Mouse (Mus musculus) mouse embryonic stem cell (cell line): ENCODE data around the gene Kcnab2.

ENCODE experiments used
- in situ Hi-C, 2 experiments: fragments of 300-500 bp; cut with MboI; formaldehyde crosslinking; loops; 1 replicate in 1 of 2; 3 replicates in 1 of 2; pipeline ENCODE4 v1.14.3; 2019 to 2020; ENCODE audit warnings: low sequenced_read_pairs in 2 of 2, low pct_unique_long_range_greater_than_20kb in 1 of 2, mixed read lengths in 1 of 2; ENCODE audit not compliant: unreplicated experiment in 1 of 2

Gene Kcnab2

DNA sequence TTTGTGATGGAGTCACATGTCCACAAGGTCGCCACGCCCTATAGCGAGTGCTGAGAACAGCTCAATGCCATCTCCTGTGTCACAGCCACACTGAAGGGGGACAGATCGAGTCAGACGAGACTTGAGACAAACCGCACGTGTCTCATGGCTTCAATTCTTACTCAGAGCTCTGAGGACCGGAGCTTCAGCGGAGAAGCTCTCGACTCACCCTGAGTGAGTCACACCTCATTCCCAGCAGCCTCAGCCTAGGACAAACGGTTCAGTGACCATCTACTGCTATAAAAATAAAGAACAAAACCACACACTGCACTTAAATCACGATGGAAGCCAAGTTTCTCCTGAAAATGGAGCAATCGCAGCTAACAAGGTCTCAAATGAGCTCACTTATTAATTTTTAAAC is 66.7 kb downstream of the Kcnab2 start:
- in situ Hi-C loops, result no loop called here

DNA sequence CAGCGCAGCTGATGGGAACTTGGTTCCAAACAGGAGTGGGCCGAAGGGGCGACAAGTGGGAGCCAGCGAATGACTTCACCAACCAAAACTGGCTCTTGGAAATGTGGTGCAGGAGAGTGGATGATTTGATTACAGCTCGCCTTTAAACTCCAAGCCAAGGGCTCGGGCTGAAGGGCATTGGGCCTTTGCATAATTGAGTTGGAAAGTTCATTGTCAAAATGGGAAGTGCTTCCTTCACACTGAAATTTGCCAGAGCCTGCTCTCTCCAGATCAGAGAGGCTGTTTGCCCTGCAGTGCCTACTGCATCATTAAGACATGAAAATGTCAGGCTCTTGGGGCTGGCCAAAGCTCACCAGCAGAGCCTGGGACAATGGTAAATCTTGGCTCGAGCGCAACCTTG is 71.1 kb downstream of the Kcnab2 start:
- in situ Hi-C loops, result no loop called here

DNA sequence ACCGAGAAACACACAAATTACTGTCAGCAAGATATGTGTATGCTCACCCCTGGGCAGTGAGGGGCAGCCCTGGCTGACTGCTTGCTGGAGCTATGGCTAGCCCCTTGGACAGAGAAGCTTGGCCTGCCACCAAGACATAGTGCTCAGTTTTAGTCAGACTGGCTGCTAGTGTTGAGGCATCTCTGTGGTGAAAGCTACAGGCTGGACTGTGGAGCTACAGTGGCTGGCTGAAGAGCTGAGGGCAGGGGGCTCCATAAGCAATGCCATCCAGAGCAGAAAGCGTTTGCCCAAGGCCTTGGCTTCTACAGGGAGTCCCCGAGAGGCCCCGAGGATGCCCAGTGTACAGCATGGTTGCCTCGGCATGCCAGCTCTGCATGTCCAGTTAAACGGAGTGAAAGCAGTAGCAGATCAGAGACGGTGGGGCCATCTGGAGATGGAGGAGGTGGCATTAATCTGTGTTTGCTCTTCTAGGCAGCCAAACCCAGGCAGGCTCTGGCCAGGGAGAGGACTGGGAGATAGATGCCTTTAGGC is 71.9 kb downstream of the Kcnab2 start:
- in situ Hi-C loops, result no loop called here

DNA sequence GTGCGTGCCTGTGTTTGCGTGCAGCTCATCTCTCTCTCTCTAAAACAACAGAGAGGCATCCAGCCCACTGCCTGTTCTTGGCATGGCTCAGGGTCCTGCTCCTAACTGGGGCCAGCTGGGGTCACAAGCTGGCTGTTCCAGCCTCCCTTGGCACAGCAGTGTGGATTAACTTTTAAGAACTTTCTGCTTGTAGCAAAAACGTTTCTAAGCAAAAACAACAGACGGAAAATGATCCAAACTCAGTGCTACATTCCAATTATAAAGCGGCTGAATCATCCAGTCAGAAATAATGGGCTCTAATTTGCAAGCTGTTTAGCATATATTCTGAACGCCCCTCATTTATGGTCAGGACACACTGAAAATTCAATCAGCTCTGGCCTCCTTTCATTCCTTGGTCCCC is 72.5 kb downstream of the Kcnab2 start:
- in situ Hi-C loops, result no loop called here

DNA sequence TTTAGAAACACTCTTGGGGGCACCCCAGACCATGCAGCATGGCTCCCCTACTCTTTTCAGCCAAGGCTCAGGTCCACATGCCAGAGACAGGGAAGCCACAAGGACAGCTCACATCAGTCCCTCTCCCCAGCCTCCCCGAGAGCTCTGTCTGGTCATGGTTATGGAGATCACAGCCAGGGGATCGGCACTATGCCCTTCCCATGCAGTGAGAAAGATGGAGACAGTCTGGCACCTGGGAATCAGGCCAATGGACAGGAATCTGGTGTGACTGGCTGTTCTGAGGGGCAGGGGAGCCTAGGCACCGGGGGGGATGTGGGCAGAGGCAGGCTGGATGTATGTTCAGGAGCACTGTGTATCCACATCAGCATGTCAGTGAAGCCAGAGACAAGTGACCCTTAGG is 78.7 kb downstream of the Kcnab2 start:
- in situ Hi-C loops, result no loop called here

DNA sequence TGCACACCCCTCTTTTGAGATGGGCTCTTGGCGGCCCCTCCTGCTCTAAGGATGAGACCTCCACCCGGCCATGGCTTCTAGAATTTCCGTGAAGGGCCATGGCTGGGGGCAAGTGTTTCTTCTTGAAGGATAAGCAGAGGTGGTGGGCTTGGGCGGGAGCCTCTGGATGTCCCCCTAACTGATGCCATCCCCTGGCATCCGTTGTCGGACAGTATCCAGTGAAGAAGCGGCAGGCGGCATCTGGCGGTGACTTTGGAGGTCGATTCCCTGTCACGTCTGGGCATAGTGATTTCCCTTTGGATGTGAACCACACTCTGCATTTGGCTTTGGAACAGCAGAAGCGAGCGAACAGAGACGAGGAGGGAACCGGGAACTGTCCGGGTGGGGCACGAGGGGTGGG is 85.0 kb downstream of the Kcnab2 start:
- in situ Hi-C loops, result no loop called here

DNA sequence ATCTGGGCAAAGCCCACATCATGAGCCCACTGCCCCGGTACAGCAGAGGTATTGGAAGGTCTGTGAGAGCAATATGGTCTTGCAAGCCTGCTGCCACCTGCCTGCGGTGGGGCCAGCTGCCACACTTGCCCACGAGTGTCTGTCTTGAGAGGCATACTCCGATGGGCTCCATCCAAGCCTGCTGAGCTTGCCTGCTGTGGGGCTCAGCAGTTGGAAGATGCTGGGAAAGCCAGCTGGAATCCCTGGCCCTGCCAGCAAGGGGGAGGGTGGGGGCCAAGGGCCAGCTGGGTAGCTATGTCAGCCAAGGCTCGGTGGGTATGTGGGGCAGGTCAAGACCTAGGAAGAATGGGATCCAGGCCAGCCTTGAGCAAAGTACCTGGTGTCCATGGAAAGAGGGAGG is 85.5 kb downstream of the Kcnab2 start:
- in situ Hi-C loops, result no loop called here

DNA sequence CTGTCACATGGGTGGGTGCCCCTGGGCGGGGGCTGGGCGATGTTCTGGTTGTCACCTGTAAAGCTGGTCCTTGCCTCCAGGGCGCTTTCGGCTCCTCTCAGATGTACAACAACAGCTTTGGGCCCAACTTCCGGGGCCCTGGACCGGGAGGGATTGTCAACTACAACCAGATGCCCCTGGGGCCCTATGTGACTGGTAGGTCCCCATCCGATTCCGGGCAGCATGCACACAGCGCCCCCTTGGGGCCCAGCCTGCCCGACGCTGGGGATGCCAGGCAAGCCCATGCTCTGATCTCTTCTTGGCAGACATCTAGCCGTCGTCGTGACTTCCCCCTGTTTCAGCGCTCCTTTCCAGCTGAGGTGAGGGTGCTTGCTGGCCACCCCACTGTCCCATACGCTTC is 92.0 kb downstream of the Kcnab2 start:
- in situ Hi-C loops, result no loop called here

DNA sequence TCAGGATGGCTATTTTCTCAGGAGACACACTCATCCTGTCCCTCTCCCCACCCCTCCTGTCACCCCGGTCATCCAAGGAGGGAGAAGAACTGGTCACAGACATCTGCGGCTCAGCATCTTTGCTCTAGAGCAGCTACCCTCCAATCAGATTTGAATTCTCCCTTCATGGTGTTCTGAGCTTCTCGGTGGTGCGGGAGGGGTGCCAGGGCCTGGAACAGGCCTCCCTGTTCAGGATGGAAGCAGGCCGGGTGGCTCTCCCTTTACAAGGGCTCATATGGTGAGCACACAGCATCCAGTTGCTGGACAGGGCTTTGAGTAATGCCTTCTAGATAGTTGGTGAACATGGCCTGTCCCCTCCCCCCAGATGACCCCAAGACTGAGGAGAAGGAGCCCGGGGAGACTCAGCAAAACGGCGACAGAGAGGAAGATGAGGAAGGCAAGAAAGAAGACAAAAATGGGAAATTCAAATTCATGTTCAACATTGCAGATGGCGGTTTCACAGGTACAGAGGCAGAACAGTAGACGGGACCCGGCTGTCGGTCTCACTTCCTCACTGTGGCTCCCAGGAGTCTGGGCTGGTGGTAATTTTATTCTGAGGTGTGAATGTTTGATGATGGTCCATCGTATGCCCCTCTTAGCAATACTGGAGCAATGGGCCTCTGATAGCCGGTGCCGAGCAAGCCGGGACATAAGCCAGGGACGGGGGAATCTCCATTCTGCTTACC is 95.0 kb downstream of the Kcnab2 start:
- in situ Hi-C loops, result no loop called here

DNA sequence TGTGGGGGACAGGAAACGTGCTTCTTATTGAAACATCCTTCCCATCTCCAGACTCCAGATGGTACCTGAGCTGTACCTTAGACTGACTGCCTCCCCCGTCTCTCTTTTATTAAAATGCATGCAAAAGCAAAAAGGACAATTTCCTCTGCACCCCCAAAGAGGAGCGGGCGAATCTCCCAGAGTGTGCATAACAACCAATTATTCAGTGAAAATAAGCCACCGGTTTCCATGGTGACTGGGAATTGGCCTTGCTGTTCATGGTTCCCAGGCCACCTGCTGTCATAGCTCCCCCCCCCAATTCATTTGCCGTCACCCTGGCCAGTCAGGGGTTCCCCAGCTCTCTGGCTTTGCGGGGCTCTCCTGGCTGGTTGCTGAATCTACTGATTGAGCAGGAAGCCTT is 112.4 kb downstream of the Kcnab2 start:
- in situ Hi-C loops, result no loop called here

DNA sequence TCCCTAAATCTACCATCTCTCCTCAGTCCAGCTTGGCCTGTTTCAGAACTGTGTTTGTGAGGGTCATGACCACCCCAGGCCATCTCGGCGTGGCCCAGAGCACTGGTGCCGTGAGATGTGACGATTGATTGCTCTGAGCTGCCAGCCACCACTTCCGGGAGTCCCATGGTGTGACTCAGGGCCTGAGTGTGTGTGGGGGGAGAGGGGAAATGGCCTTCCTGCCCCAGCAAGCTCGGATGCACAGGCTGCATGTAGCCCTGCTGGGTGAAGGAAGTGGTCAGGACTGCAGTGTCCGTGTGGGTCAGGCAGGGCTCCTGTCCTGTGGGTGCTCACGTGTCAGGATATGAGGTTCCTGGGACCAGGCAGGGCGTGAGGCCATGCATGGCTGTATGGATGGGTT is 115.5 kb downstream of the Kcnab2 start:
- in situ Hi-C loops, result no loop called here

DNA sequence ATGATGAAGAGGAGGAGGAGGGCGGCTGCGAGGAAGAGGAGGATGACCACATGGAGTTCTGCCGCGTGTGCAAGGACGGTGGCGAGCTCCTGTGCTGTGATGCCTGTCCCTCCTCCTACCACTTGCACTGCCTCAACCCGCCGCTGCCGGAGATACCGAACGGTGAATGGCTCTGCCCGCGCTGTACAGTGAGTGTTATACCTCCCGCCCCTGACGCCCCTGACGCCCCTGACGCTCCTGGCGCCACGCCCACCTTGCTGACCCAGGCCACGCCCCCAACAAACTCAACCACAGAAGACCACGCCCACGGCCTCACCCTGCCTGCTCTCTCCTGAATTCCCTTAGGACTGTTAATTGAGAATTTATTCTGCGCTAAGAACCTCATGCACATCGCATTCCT is 116.8 kb downstream of the Kcnab2 start:
- in situ Hi-C loops, result no loop called here

DNA sequence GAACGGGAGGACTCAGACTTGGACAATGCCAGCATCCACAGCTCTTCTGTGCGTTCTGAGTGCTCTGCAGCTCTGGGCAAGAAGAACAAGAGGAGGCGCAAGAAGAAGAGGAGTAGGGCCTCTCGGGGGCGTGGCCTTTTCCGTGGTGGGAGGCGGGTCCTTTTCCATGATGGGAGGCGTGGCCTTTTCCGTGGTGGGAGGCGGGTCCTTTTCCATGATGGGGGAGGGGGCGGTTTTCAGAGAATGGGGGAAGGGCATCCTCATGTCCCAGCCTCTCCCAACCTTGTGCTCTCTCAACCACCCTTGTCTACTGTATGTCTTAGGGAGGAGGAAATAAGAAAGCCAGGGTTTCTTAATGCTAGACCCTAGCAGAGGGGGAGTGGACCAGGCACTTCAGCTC is 118.0 kb downstream of the Kcnab2 start:
- in situ Hi-C loops, result no loop called here

DNA sequence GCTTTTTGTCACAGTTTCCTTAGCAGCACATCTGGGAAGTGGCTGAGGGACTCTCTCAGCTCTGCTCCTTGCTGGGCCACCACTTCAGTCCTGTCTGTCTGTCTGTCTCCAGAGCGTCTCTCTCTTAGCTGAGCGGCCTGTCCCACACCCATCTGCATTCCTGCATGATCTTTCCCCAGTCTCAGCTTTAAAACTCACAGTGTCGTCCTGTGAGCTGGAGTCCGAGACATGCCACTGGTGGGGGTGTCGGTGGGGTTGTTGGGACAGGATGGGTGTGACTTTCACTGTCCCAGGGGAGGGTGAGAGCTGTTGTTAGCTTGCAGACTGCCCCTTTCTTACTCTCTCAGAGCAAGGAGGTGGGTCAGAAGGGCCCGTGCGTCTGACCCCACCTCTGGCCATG is 122.0 kb downstream of the Kcnab2 start:
- in situ Hi-C loops, result no loop called here

DNA sequence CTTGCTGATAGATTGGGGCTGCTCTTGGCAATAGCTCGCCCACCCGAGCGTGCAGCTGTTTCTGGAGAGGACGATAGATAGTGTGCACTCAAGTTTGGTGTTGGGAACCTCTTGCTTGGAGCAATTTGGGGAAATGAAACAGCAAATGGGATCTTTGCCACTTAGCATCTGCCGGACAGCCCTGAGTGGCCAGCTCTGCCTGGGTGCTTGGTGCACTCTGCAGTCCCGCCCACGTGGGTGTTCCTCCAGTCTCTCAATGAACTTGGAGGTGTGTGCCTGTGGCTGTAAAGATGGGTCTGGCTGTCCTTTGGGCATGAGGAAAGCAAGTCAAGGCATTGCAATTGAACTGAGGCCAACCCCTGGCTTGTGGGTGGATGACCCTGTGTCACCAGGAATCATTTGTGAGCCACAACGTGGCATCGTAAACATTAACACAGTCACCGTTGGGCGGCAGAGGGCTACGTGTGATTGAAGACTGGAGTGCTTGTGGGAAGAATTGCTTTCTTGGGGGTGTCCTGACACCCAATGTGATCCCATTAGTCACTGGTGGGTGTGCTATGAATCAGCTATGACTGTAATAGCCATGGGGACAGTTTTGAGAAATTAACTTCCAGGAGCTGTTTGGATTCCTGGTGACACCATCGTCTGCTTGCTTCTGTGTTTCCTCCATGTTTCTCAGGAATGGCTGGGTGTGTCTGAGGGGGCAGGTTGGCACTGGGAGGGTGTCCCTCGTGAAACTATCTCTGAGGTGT is 123.6 kb downstream of the Kcnab2 start:
- in situ Hi-C loops, result no loop called here

DNA sequence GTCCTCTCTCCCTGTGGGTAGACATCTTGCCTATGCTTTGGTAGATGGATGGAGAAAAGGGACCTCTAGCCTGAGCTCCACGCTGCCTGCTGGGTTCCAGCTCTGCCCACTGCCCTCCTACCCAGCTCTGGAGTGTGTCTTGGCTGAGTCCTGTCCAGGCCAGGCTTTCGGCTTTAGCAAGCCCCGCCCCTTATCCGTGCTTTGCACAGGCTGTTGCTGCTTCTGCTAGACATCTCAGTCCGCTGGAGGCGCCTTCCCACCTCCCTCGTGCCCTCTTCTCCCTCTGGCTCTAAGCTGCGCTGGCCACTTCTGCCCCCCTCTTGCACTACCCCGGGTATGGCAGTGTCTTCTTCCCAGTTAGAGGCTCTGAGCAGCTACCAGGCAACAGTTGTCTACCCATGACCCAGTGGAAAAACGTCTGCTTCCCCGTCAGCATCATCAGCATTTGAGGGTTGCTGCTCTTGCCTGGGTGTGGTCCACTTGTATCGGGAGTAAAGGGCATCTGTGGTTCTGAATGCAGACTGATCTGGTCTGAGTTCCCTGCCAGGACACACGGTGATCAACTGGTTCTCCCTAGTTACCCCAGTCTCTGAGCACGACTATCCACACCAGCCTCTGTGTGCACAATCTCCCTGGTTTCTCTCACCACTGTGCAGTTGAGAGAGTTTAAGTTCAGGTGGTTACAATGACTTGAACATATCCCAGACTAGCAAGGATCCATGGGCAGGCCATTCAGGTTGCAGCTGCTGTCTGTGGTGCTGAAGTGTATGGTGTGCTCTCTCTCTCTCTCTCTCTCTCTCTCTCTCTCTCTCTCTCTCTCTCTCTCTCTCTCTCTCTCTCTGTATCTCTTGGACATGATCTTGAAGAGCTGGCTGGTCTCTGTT is 126.0 kb downstream of the Kcnab2 start:
- in situ Hi-C loops, result no loop called here

DNA sequence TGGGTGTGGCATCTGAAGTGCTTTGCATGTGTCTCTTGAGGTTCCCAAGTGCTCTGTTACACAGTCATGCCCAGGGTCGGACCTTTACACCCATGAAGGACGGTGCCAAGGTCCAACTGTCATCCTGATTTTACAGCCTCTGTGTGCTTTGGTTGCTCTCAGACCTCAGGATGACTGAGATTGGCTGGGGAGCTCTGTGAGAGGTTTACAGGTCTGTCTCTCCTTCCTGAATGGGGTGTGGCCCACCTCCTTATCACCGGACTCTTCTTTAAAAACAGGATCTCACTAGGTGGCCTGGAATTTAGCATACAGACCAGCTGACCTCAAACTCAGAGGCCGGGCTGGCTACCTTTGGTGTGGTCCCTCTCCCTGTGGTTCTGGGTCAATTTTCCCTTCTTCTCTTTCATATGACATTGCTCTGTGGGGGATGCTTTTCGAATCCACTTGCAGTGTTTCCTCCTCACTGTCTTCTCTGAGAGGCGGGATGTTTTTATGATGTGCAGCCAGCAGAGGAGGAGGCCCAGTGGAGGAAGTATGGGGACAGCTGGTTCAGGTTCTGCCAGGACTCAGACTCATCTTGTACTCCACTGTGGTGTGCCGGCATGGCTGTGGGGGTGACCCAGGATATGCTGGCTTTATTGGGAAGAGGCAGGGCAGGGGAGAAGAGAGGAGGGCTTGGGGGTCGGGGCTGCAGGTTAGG is 126.8 kb downstream of the Kcnab2 start:
- in situ Hi-C loops, result no loop called here

DNA sequence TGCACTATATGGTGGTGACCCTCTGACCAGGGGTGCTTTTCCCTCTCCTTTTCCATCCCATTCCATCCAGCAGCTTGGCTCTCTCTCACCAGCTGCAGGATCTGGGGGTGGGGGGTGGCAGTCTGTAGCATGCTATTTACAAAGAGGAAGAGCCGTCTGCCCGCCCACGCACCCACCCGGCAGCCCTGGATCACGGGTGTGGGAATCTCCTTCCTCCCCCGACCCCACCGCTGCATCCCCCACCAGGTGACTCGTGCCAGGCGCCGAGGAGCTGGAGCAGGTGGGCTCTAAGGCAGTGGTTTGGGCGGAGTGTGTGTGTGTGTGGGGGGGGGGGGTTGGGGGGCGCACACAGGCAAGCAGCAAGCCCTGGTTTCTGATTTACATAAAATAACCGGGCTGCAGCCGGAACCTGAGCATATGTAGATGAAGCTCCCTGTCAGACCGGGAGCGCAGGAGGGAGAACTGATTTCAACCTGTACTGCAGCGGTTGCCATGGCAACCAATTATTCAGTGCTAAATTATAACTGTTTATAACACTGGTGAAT is 127.8 kb downstream of the Kcnab2 start:
- in situ Hi-C loops, result loop anchor here in 1 of 2 experiments (10.0 kb wide), 1 partner anchor 85 kb away; no protein-coding TSS in a partner anchor
